Mouse (Mus musculus) ES-E14 (cell line): ENCODE data around the gene Creg2. TPM values are rescaled to one million over a fixed set of nuclear protein-coding genes. Genes with fewer than 3 reads are reported as not detected.

Experiments
- DNase-seq: peaks from one replicate; pipeline ENCODE4 v3.0.0-alpha.2; 2013; ENCODE audit warnings: low read depth, low spot score
- H3K27ac ChIP-seq: 2 replicates; pipeline ENCODE4 v1.5.1; 2012; ENCODE audit warnings: low read depth, mild to moderate bottlenecking, low read length, moderate library complexity, mixed read lengths; ENCODE audit not compliant: poor library complexity, insufficient read depth, severe bottlenecking
- H3K36me3 ChIP-seq: 2 replicates; pipeline ENCODE4 v1.6.1; 2012; ENCODE audit warnings: mild to moderate bottlenecking, low read length, moderate library complexity, mixed read lengths; ENCODE audit not compliant: control insufficient read depth, poor library complexity, insufficient read depth, severe bottlenecking
- H3K4me1 ChIP-seq, 2 experiments: fragments of 150-350 bp in 1 of 2; sonication (generic) in 1 of 2; 2 replicates each; pipeline ENCODE4 v1.6.1; 2012; ENCODE audit warnings: low read length in 2 of 2, mild to moderate bottlenecking in 1 of 2, mixed read lengths in 1 of 2; ENCODE audit not compliant: control insufficient read depth in 2 of 2, insufficient read depth in 2 of 2, poor library complexity in 1 of 2
- H3K4me3 ChIP-seq, 2 experiments: fragments of 150-350 bp in 1 of 2; sonication (generic) in 1 of 2; 2 replicates each; pipeline ENCODE4 v1.5.1; 2012; ENCODE audit warnings: low read length in 2 of 2, low read depth in 1 of 2, mild to moderate bottlenecking in 1 of 2, mixed read lengths in 1 of 2; ENCODE audit not compliant: insufficient read depth in 1 of 2, poor library complexity in 1 of 2, severe bottlenecking in 1 of 2
- H3K9ac ChIP-seq: 2 replicates; pipeline ENCODE4 v1.6.1; 2012; ENCODE audit warnings: low read depth, mild to moderate bottlenecking, low read length, mixed read lengths; ENCODE audit not compliant: poor library complexity, insufficient read depth, severe bottlenecking
- H3K9me3 ChIP-seq: fragments of 150-350 bp; sonication (generic); 2 replicates; pipeline ENCODE4 v1.6.1; 2012; ENCODE audit warnings: low read depth, mild to moderate bottlenecking, low read length; ENCODE audit not compliant: control insufficient read depth, insufficient read depth
- CHD2 ChIP-seq: IDR thresholded peaks from 2 replicates; pipeline ENCODE4 v1.6.1; 2014; ENCODE audit warnings: mild to moderate bottlenecking, low read depth, low read length, inconsistent platforms
- HCFC1 ChIP-seq: IDR thresholded peaks from 2 replicates; pipeline ENCODE4 v1.6.1; 2012; ENCODE audit warnings: low read length, inconsistent platforms, borderline replicate concordance; ENCODE audit not compliant: insufficient read depth
- MAFK ChIP-seq: IDR thresholded peaks from 2 replicates; pipeline ENCODE4 v1.6.1; 2014; ENCODE audit warnings: mild to moderate bottlenecking, low read depth, low read length, inconsistent platforms; ENCODE audit not compliant: insufficient read depth
- ZC3H11A ChIP-seq: IDR thresholded peaks from 2 replicates; pipeline ENCODE4 v1.6.1; 2012; ENCODE audit warnings: low read depth, mild to moderate bottlenecking, inconsistent platforms, low read length, borderline replicate concordance
- ZNF384 ChIP-seq: IDR thresholded peaks from 2 replicates; pipeline ENCODE4 v1.6.1; 2012; ENCODE audit warnings: low read depth, low read length, inconsistent platforms
- in situ Hi-C, 2 experiments: fragments of 600-800 bp; cut with MboI; formaldehyde crosslinking; loops; one replicate each; pipeline ENCODE4 v1.15.1; 2025; ENCODE audit warnings: low sequenced_read_pairs in 2 of 2, inconsistent platforms in 1 of 2; ENCODE audit not compliant: unreplicated experiment in 2 of 2
- total RNA-seq: library from RNA; depleted of rRNA; stranded (reverse); fragments of 300-350 nt; gene quantifications from 2 replicates; pipeline ENCODE4 v1.2.3, GENCODE M21; 2012

Gene Creg2
- total RNA-seq, 1 experiment: 0.22 TPM

DNA sequence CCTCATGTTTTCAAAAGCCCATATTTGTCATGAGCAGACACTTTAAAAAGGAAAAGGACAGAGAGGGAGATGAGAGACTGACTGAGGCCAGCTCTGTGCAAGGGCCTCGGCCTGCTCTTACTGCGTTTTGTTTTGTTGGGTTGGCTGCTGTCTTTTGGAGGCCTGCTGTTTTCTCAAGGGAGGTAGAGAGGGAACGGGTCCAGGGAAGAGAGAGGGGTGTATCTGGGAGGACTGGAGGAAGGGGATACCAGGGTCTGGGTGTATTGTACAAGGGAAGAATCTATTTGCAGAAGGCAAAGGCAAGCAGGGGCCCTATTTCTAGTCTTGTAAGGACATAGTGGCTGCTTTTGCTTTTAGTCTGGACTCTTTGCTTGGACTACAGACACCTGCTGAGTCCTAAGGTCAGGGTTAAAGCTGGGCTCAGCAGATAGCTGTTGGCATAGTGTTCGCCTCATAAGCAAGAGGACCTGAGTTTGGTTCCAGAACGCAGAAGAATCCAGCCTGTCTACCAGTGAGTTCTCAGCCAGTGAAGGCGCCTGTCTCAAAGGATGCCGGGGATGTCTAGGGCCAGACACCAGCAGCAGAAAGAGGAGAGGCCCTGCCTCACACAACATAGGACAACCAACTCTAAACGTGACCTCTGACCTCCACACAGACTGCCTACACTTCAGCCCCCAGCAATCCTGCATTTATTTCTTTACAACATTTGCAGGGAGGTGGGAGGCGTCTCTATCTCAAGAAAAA is 21.3 kb upstream of the Creg2 start:
- TF ChIP-seq ZNF384 (no peak), MAFK (no peak), ZC3H11A (no peak), HCFC1 (no peak), CHD2 (no peak)
- Histone ChIP-seq H3K36me3 (no peaks in the 10 kb centered on the region), H3K27ac (no peak overlapping the region)

GRCm38 (mm10) chr1:39670211-39670935 is 19.1 kb upstream of the Creg2 start:
- H3K4me3 ChIP-seq: no peak overlapping the region
- H3K27ac ChIP-seq: no peak overlapping the region
- no peaks in the 10 kb centered on the region for H3K36me3 ChIP-seq
- no peak for TF ChIP-seq MAFK
- no peak for TF ChIP-seq CHD2
- no peak for TF ChIP-seq HCFC1
- TF ChIP-seq ZNF384: no peak
- TF ChIP-seq ZC3H11A: no peak
- no peaks in the 10 kb centered on the region for H3K9me3 ChIP-seq
- no peak overlapping the region for H3K9ac ChIP-seq
- H3K4me1 ChIP-seq: no peaks in the 10 kb centered on the region; a peak in 1 of 4 replicates
- DNase-seq: no peak
- in situ Hi-C loops: no loop called here

More for the DNA sequence above, 21.3 kb upstream of the Creg2 start:
- Histone ChIP-seq H3K4me3 (no peak overlapping the region), H3K4me1 (no peaks in the 10 kb centered on the region), H3K9ac (no peak overlapping the region), H3K9me3 (no peaks in the 10 kb centered on the region)
- in situ Hi-C loops: no loop called here
- DNase-seq: no peak

DNA sequence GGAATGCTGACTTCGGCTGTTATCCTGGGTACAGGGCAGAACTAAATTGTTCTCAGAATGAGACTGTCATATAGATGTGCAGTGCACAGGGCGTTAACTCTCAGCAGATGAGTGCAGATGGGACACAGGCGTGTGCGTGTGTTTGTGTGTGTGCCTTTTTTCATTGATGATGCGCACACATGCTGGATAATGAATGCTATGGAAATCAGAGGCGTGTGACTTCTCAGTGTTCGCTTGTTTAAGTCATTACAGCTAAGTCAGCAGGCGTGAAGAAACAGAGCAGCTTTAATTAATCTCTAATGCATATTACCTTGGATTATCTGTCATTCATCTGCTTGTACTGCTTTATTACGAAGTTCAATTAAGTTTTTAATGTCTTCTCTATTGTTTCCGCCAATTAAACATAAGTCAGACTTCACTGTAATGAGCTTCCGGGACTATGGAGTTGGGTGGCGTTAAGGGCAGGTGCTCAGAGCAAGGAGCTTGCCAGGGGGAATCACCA is 15.5 kb upstream of the Creg2 start:
- Histone ChIP-seq H3K4me1 (no peaks in the 10 kb centered on the region; a peak in 1 of 4 replicates), H3K4me3 (no peak overlapping the region), H3K27ac (no peak overlapping the region), H3K9ac (no peak overlapping the region), H3K36me3 (no peaks in the 10 kb centered on the region), H3K9me3 (no peaks in the 10 kb centered on the region)
- TF ChIP-seq MAFK (no peak), HCFC1 (no peak), ZC3H11A (no peak), CHD2 (no peak)
- DNase-seq: no peak
- in situ Hi-C loops: no loop called here

- no peaks in the 10 kb centered on the region for H3K36me3 ChIP-seq
- no peak overlapping the region for H3K4me3 ChIP-seq
- H3K9ac ChIP-seq: no peak overlapping the region
- H3K9me3 ChIP-seq: no peaks in the 10 kb centered on the region
- no peaks in the 10 kb centered on the region; a peak in 1 of 4 replicates for H3K4me1 ChIP-seq
- no peak for TF ChIP-seq ZNF384
- TF ChIP-seq MAFK: peak; percentile 28; the same call in 1 of the 2 replicates
- TF ChIP-seq ZC3H11A: no peak
- no peak for TF ChIP-seq HCFC1
- no peak for TF ChIP-seq CHD2
- in situ Hi-C loops: no loop called here
- no peak overlapping the region for H3K27ac ChIP-seq
- no peak for DNase-seq
Observed at GRCm38 (mm10) chr1:39664039-39664625, 12.9 kb upstream of the Creg2 start.
